Mouse (Mus musculus) hindbrain, embryonic 16.5 days (tissue): Measurements from ENCODE around the gene Nbr1. TPM values are rescaled to one million over a fixed set of nuclear protein-coding genes. Genes with fewer than 3 reads are reported as not detected.
"Not testable (repeated sequence)": the region's sequence is repeated elsewhere in the genome, so short reads cannot be mapped to it uniquely, and the experiment has no call there.

Experiments
- ATAC-seq: fragments of 200-750 bp; cut with Nextera tagmentation; 2 replicates; pipeline ENCODE4 v1.8.0; 2017; ENCODE audit warnings: moderate TSS enrichment, moderate library complexity
- H3K27ac ChIP-seq: fragments of 300-500 bp; sonication (generic); 2 replicates; pipeline ENCODE4 v1.5.1; 2014; ENCODE audit warnings: low read depth, mild to moderate bottlenecking, control low read depth, low read length, moderate library complexity
- H3K27me3 ChIP-seq: fragments of 300-500 bp; sonication (generic); replicated peaks from 2 replicates; pipeline ENCODE4 v1.6.1; 2014; ENCODE audit warnings: low read length; ENCODE audit not compliant: control insufficient read depth, insufficient read depth
- H3K36me3 ChIP-seq: fragments of 300-500 bp; sonication (generic); 2 replicates; pipeline ENCODE4 v1.6.1; 2014; ENCODE audit warnings: mild to moderate bottlenecking, low read length, moderate library complexity, mixed read lengths; ENCODE audit not compliant: control insufficient read depth, insufficient read depth
- H3K4me1 ChIP-seq: fragments of 300-500 bp; sonication (generic); 2 replicates; pipeline ENCODE4 v1.6.1; 2014; ENCODE audit warnings: low read depth, low read length; ENCODE audit not compliant: control insufficient read depth, insufficient read depth
- H3K4me2 ChIP-seq: fragments of 300-500 bp; sonication (generic); 2 replicates; pipeline ENCODE4 v1.6.1; 2014; ENCODE audit warnings: mild to moderate bottlenecking, low read length, control low read depth, moderate library complexity
- H3K4me3 ChIP-seq: fragments of 300-500 bp; sonication (generic); 2 replicates; pipeline ENCODE4 v1.5.1; 2014; ENCODE audit warnings: mild to moderate bottlenecking, low read length, control low read depth, moderate library complexity
- H3K9ac ChIP-seq: fragments of 300-500 bp; sonication (generic); 2 replicates; pipeline ENCODE4 v1.6.1; 2014; ENCODE audit warnings: low read depth, mild to moderate bottlenecking, control low read depth, low read length, moderate library complexity
- H3K9me3 ChIP-seq: fragments of 300-500 bp; sonication (generic); 2 replicates; pipeline ENCODE4 v1.6.1; 2014; ENCODE audit warnings: mild to moderate bottlenecking, low read length, moderate library complexity; ENCODE audit not compliant: control insufficient read depth
- WGBS: fragments of 180-500 bp; shearing (Covaris S2); extraction: QIAGEN DNeasy Blood & Tissue Kit; methylation state at CpG from one replicate; pipeline ENCODE4 v1.1.7; 2014; 5-methylcytosine and 5-hydroxymethylcytosine counted together
- polyA plus RNA-seq: library from polyadenylated mRNA; unstranded; fragments of >200 nt; fragmentation: Nextera tagmentation; extraction: Ambion mirVana; gene quantifications from 2 replicates; pipeline ENCODE4 v1.2.1, GENCODE M21; 2015

The Nbr1 gene
- polyA plus RNA-seq, 1 experiment from 2014 or later, result 80.5 TPM

GRCm38 (mm10) chr11:101576116-101576515 is 24.2 kb downstream of the Nbr1 start:
- no peak overlapping the region for H3K4me2 ChIP-seq
- no peaks in the 10 kb centered on the region for H3K9me3 ChIP-seq
- no peak overlapping the region for H3K4me3 ChIP-seq
- 84% methylated on average over 6 of the region's 6 CpGs for WGBS
- H3K27ac ChIP-seq, result no peak overlapping the region
- H3K27me3 ChIP-seq, result no peaks in the 10 kb centered on the region
- H3K4me1 ChIP-seq, result no peaks in the 10 kb centered on the region
- no peak overlapping the region for H3K9ac ChIP-seq
- H3K36me3 ChIP-seq, result peaks cover 68% of the 10 kb centered on the region
- ATAC-seq, result no peak

GRCm38 (mm10) chr11:101581081-101581764 is 29.3 kb downstream of the Nbr1 start:
- no peaks in the 10 kb centered on the region for H3K4me1 ChIP-seq
- H3K9me3 ChIP-seq, result no peaks in the 10 kb centered on the region
- peaks cover 27% of the 10 kb centered on the region for H3K36me3 ChIP-seq
- no peak overlapping the region for H3K4me3 ChIP-seq
- H3K4me2 ChIP-seq, result no peak overlapping the region
- no peaks in the 10 kb centered on the region for H3K27me3 ChIP-seq
- ATAC-seq, result no peak
- H3K9ac ChIP-seq, result no peak overlapping the region
- no peak overlapping the region for H3K27ac ChIP-seq
- 71% methylated on average over 6 of the region's 6 CpGs for WGBS

DNA sequence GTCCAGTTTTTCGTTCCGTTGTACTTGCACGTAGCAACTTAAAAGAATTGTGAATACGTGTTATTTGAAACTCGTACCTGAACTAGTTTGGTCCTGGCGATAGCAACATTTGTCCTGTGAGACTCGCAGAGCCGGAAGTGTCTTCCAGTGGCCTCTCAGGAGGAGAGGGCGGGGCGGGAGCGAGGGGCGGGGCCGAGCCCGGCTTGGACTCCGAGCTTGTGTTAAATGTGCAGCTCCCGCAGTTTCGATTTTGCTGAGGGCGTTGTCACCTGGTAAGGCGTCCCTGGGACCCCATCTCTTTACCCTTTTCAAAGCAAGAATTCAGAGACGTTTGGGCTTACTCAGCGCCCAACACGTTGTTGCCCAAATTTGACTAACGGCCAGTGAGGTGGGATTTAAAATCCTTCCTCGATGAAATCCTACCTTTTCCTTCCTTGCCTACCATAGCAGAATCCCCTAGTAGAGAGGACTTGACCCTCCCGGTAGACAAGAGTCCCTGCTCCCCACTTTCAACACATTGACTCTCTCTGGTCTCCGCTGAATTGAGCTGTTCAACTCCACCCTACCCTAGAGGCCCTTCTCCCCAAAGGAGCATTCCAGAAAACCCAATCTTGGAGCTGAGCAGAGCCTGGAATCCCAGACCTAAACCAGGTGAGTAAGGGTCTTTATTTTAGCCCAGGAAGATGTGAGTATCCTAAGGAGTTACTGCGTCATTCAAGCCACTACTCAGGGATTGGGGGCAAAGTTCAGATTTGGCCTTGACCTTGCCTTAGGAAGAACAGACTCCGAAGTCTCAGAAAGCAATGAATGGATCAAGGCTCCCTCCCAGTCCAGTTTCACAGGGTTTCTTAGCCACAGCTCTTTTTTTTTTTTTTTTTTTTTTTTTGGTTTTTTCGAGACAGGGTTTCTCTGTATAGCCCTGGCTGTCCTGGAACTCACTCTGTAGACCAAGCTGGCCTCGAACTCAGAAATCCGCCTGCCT is 30.4 kb downstream of the Nbr1 start, which contains the start of gene Tmem106a:
Gene Tmem106a (plus strand): TSS at position 189 of the 982 bp plus-strand sequence.
- no peaks in the 10 kb centered on the region for H3K27me3 ChIP-seq
- H3K4me2 ChIP-seq, result peak within 1 kb of the TSS; percentile 57
- H3K36me3 ChIP-seq, result peaks cover 22% of the 10 kb centered on the region
- H3K4me3 ChIP-seq, result peak within 1 kb of the TSS; percentile 35
- no peaks in the 10 kb centered on the region for H3K4me1 ChIP-seq
- peak within 1 kb of the TSS; percentile 46 for H3K9ac ChIP-seq
- H3K9me3 ChIP-seq, result no peaks in the 10 kb centered on the region
- ATAC-seq, result no peak
- 20% methylated on average over 30 of the region's 31 CpGs for WGBS
- H3K27ac ChIP-seq, result no peak within 1 kb of the TSS

DNA sequence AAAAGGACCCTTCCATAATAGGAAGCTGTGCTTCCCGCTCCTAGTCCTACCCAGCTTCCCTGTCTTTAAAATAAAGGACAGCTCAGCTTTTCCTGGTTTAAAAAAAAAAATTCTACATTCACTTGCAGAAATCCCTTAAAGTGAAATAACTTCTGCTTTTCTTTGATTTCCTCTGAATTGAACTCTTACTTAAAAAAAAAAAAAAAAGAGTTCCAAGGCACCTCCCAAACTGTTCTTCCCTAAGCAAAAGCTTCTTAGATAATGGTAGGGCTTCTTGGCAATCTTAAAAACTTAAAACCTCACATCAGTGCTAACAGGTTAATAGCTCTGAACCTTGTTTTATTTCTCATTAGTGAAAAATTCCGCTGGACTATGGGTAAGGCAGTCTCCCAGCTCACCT is 31.3 kb downstream of the Nbr1 start:
- H3K4me1 ChIP-seq, result no peaks in the 10 kb centered on the region
- no peak overlapping the region for H3K27ac ChIP-seq
- peaks cover 14% of the 10 kb centered on the region for H3K36me3 ChIP-seq
- H3K4me3 ChIP-seq, result no peak overlapping the region
- 88% methylated on average over 2 of the region's 2 CpGs for WGBS
- no peak for ATAC-seq
- no peak overlapping the region for H3K9ac ChIP-seq
- H3K9me3 ChIP-seq, result no peaks in the 10 kb centered on the region
- H3K4me2 ChIP-seq, result no peak overlapping the region
- no peaks in the 10 kb centered on the region for H3K27me3 ChIP-seq

DNA sequence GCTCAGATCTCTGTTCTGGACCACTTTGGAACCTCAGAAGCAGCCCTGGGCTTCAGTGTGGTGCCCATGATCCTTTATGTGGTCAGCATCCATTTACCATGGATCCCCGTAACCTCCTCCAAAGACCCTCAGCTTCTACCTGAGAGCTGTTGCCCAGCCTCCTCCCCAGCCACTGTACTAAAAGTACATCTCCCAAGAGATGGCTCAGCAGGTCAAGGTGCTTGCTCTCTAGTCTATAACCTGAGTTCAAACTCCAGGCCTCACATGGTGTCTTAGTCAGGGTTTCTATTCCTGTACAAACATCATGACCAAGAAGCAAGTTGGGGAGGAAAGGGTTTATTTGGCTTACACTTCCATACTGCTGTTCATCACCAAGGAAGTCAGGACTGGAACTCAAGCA is 33.1 kb downstream of the Nbr1 start:
- 100% methylated on average over 1 of the region's 1 CpGs for WGBS
- H3K36me3 ChIP-seq, H3K27me3 ChIP-seq, H3K4me3 ChIP-seq, H3K9me3 ChIP-seq, H3K4me2 ChIP-seq, H3K27ac ChIP-seq, H3K9ac ChIP-seq, H3K4me1 ChIP-seq, ATAC-seq: not testable (repeated sequence)

DNA sequence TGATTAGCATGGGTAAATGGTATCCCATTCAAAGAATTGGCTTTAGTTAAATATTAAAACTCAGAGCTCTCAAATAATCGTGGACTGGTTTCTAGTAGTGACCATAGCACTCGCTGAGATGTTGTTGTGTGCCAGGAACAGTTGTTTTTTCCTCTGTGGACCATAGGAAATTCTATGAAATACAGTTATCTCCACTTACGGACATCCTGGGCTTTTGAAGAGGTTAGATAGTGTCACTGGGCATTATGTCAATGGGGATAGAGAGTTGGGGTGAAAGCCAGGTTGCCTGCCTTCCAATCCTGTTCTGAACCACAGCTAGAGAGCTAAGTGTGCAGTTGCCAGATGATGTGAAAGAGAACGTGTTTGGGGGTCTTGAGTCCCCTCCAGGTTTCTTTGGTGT is 33.9 kb downstream of the Nbr1 start:
- no peaks in the 10 kb centered on the region; the same call in 1 of the 2 replicates for H3K36me3 ChIP-seq
- no peaks in the 10 kb centered on the region for H3K27me3 ChIP-seq
- H3K4me1 ChIP-seq, result no peaks in the 10 kb centered on the region
- no peaks in the 10 kb centered on the region for H3K9me3 ChIP-seq
- 84% methylated on average over 4 of the region's 4 CpGs for WGBS
- no peak overlapping the region for H3K4me2 ChIP-seq
- no peak for ATAC-seq
- H3K4me3 ChIP-seq, result no peak overlapping the region
- H3K27ac ChIP-seq, result no peak overlapping the region
- H3K9ac ChIP-seq, result no peak overlapping the region

DNA sequence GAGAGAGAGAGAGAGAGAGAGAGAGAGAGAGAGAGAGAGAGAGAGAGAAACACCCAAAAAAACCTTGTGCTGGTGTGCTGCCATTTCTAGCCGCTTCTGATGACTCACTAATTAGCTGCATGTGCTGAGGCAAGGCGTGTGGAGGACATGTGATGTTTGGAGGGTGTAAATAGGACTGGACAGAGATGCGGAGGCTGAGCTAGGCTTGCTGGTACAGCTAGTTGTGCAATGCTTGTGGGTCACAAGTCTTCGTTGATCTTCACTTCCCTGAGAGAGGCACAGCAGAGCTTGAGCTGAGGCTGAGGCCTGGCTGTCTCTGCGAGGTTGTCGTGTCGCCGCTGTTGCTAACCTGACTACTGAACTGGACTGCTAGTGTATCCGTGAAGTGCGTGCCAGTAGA is 35.7 kb downstream of the Nbr1 start:
- 91% methylated on average over 10 of the region's 10 CpGs for WGBS
- no peaks in the 10 kb centered on the region for H3K4me1 ChIP-seq
- H3K36me3 ChIP-seq, result no peaks in the 10 kb centered on the region
- no peaks in the 10 kb centered on the region for H3K27me3 ChIP-seq
- ATAC-seq, result no peak
- H3K4me3 ChIP-seq, result no peak overlapping the region
- no peaks in the 10 kb centered on the region for H3K9me3 ChIP-seq
- H3K27ac ChIP-seq, result no peak overlapping the region
- no peak overlapping the region for H3K4me2 ChIP-seq
- no peak overlapping the region for H3K9ac ChIP-seq

GRCm38 (mm10) chr11:101588868-101589267 is 36.9 kb downstream of the Nbr1 start:
- Histone ChIP-seq H3K4me3 (no peak overlapping the region), H3K9me3 (no peaks in the 10 kb centered on the region), H3K27me3 (no peaks in the 10 kb centered on the region), H3K27ac (no peak overlapping the region), H3K4me1 (no peaks in the 10 kb centered on the region), H3K4me2 (no peak overlapping the region), H3K36me3 (no peaks in the 10 kb centered on the region), H3K9ac (no peak overlapping the region)
- no peak for ATAC-seq
- 93% methylated on average over 7 of the region's 7 CpGs for WGBS

DNA sequence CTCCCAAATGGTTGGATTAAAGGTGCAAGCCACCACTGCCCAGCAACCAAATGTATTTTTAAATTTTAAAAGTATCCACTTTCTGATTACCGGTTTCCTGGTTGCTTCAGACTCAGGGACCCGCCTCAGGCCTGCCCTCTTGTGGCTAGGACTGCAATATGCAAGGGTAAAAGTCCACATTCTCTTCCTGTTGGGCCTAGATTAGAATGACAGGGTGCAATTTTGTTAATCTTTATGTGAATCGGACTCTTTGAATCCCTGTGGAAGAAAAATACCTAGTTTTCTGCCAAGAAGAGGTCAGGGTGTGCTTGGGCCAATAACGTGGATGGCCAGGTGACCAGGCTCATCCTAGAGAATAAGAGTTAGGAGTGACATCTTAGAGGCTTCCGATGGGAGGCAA is 37.5 kb downstream of the Nbr1 start:
- Histone ChIP-seq H3K9me3 (no peaks in the 10 kb centered on the region), H3K4me1 (no peaks in the 10 kb centered on the region), H3K4me3 (no peak overlapping the region), H3K36me3 (no peaks in the 10 kb centered on the region), H3K9ac (no peak overlapping the region), H3K4me2 (no peak overlapping the region), H3K27ac (no peak overlapping the region), H3K27me3 (no peaks in the 10 kb centered on the region)
- WGBS, result 34% methylated on average over 5 of the region's 5 CpGs
- no peak for ATAC-seq
